Mouse (Mus musculus): Measurements from ENCODE around the gene Scn1b. TPM values are rescaled to one million over a fixed set of nuclear protein-coding genes. Genes with fewer than 3 reads are reported as not detected.

Gene Scn1b
- total RNA-seq, 4 experiments from 2014 or later = 14.2 to 27.2 (median 18.9) TPM

DNA sequence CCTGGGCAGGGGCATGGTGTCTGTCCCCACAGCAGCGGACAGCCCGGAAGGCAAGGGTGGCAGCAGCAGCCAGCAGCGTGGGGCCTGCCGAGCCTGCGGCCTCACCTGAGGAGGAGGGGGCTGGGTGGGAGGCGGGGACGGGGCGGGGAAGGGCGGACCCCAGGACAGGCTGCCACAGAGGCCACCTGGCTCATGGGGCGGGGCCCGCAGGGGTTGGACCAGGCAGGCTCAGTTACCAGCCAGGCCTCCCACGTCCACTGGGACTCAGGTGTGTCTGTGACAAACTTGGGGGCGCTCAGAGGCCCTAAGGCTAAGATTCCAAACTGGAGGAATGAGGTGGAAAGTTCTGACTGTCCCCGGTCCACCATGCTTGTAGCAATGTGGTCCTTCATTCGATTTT, 11.6 kb downstream of the Scn1b start, which contains the start of gene Hpn:
Gene Hpn, minus strand, starts transcription at position 109 of the 400 bp plus-strand sequence.
- DNase-seq = no peak

DNA sequence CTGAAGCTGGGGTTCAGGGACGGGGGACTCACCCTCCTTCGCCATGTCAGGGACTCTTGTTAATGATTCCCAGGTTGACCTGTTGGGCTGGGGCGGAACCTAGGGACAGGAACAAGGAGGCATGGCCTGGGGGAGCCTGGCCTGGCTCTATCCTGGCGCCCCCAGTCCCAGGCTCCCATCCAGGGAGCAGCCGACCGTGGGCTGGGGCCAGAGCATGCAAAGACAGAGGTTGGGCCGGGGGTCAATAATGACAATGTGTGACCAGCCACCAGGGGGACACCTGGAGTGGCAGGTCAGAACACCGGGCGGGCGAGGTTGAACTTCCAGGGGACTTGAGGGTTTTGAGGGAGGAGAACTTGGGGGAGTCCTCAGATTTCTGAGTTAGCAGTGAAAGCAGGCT, 12.2 kb downstream of the Scn1b start:
- DNase-seq = no peak

DNA sequence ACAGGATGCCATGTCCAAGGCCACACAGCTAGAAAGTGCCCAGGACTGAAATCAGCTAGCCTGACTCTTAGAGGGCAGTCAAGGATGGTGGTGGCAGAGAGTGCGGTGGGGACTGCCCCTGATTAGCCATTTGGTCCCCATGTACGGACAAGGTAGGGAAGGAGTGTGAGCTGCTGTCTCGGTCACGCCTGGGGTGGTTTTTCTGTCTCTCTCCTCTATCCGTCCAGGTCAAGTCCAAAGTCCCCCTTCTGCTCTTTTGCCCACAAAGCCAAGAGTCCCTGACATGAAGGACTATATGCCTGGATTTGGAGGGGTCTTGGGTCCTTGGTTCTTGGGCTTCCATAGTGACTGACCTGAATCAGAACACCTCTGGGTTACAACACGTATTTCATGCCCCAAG, 13.0 kb downstream of the Scn1b start:
- no peak for DNase-seq

DNA sequence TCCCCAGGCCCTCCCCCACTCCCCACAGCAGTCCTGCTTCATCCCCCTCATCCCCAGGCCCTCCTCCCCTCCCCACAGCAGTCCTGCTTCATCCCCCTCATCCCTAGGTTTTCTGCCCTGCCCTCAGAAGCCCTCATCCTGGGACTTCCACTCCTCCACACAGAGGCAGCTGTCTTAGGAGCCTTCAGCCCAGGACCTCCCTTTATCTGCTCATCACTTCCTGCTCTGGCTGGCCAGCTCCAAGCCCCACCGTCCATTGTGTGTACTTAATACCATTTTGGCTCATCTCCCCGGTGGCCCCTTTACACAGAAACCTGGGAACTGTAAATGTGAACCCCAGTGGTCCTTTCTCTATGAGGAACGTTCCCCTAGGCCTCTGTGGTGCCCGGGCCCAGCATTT, 14.8 kb downstream of the Scn1b start:
- DNase-seq = no peak

DNA sequence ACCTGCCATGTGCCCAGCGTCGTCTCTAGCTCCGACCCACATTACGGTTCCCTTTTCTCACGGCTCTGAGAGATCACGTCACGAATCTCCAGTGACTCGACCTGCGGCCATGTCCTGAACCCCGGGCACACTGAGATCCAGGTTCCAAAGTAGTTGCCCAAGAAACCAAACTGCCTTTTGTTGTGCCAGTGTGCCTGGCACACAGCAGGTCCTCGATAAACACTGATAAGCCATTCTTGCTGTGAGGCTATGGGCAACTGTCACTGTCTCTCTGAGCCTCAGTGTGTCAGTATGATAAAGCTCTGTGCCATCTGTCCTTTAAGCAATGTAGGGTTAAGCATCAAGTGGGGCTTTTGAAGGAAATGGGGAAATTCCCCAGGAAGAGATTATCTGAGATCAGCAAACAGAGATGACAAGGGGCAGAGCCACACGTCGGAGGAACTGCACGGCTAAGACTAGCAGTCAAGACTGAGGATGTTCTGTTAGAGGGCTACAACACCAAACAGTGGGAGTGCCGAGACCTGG, 15.9 kb downstream of the Scn1b start:
- no peak for DNase-seq

DNA sequence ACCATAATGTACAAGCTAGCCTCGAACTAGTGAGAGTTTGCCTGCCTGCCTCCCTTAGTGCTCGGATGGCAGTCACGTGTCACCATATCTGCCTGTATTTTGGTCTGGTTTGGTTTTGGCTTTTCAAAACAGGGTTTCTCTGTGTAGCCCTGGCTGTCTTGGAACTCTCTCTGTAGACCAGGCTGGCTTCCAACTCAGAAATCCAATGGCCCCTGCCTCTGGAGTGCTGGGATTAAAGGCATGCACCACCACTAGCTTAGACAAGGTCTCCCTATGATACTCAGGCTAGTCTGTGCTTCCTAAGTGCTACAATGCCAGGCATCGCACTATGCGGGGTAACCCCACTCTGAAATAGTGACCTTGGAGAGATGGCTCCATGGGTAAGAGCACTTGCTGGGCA, 17.0 kb downstream of the Scn1b start:
- DNase-seq = no peak

DNA sequence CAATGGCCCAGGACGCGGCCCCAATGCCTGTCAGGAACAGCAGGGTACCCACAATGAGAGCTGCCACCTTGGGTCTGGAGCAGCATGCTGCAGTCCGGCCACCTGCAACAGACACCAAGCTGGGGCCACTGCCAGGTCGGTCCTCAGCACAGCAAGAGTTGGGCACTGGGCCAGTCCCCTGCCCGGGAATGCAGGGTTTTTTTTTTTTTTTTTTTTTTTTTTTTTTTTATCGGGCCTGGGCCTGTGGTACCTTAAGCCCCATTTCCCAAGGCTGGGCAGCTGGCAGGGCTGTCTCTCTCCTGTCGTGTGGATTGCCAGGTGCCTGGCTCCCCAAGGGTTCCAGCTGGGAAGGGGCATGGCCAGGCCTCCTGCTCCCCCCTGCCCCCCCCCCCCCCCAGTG, 17.7 kb downstream of the Scn1b start:
- no peak for DNase-seq

DNA sequence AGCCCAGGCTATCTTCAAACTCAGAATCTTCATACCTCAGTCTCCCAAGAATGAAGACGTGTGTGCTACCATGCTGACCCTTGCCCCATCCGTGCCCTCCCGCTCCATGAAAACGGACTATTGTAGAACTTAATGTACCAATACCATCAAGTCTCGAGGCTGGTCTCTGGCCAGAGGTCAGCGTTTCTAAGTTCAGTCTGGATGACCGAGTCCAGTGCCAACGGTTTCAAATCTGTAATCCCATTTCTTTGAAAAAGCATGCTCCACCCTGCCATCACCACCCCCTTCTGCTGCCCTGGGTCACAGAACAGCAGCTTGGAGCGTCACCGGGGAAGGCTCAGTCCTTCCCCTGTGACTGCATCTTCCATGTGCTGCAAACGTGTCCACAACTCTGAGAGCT, 19.0 kb downstream of the Scn1b start:
- no peak for DNase-seq

DNA sequence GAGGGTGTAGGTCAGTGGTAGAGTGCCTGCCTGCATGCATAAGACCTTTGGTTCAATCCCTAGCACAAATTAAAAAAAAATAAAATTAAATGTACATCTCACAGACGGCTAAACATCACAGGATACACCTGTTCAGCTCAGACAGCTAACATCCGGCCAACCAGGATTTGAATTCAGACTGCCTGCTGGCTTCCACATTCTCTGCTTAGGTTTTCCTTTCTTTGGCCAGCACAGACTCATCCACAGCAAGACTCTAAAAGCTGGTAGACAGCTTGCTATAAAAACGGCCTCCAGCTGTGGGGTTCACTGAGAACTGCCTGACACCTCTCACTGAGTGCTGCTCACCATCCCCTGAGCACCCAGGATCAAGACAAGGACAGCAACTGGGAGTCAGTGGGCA, 20.6 kb downstream of the Scn1b start:
- no peak for DNase-seq

DNA sequence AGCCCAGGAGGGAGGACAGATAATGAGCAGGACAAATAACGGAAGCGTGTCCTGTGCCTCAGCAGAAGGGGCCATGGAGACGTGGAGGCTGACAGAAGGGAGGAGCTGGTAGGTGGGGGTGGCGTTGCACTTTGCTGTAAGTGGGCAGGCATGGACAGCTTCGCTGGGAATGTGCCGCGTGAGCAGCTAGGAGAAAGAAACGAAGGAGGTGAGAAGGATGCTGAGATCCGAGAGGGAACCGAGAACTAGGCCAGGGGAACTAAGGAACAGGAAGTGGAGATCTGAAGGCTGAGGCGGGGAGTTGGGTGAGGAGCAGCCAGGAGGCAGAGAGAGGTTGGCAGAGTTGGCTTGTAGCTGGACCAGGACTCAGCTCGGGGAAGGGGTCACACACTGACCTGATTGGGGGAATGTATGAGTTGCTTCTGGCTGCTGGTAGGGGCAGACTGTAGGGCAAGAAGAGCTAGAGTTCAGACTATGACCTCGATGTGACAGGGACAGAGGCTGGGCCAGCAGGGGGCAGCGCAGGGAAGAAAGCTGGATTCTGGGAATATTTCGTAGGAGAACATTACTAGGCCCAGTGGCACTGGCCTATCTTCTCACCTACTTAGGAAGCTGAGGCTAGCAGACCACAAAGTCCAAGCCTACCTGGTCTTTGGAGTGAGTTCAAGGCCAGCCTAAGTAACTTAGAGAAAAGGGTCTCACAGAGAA, 21.6 kb downstream of the Scn1b start:
- DNase-seq = no peak

DNA sequence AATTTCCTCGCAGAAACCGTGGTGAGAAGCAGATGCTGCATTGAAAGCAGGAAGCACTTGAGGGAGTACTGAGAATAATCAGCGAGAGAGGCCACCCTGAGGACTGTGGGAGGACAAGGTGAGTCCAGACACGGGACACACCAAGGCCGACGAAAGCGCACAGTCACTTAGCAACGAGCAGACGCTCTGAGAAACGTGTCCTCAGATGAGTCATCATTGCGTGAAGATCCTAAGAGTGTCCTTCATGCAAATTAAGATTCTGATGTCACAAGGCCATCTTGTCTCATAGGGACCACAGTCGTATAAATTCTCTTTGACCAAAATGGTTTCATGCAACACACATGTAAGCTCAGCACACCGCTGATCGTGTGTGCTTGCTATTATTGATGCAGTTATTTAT, 26.0 kb downstream of the Scn1b start:
- DNase-seq = peak; percentile 82

DNA sequence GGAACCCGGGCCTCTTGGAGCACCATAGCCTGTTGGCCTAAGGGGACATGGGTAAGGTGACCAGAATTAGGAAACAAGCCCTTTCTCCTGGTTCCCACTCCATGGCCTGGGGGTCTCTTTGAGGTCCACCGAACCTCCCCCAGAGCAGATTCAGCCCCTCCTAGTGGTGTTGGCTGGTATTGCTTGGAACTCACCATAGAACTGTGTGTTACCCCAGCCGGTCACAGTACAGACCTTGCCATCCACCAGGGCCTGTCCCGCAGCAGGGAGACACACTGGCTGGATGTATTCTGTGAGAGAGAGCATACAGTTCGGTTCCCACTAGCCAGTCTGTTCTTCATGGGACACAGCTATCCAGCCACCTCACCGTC, 27.2 kb downstream of the Scn1b start:
- no peak for DNase-seq

DNA sequence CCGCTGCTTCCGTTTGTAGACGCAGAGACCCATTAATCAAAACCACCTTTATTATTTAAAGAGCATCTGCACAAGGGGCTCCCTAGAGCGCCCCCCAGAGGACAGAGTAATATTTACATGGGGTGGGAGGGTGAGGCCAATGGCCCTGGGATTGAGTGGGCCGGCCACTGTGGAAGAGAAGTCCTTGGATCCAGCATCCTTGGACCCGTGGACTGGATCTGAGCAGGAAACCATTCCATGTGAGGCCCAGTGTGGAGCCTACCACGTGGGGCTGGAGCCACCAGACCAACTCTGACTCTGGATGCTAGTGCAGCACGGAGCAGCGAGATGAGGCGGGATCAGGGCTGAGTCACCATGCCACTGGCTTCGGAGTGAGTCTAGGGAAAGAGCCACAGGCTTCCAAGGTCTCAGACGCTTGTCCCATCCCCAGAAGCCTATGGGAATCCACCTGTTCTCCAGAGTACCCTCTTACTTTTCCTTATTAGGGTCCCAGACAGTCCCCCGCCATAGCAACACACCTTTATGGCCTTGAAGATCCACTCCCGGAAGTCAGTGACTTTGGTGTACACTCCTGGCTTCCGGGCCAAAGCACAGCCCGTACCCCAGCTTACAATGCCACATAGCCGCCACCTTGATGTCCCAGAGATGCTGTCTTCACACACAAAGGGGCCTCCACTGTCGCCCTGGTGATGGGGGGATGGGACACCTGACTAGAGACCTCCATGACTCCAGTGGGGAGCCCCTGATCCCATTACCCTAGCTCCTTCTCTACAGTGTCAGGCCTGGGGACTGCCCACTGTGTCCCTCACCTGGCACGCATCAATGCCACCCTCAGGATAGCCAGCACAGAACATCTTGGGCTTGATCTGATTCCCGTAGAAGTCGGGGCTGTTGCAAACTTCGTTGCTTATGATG, 27.8 kb downstream of the Scn1b start:
- DNase-seq = peak; percentile 72

DNA sequence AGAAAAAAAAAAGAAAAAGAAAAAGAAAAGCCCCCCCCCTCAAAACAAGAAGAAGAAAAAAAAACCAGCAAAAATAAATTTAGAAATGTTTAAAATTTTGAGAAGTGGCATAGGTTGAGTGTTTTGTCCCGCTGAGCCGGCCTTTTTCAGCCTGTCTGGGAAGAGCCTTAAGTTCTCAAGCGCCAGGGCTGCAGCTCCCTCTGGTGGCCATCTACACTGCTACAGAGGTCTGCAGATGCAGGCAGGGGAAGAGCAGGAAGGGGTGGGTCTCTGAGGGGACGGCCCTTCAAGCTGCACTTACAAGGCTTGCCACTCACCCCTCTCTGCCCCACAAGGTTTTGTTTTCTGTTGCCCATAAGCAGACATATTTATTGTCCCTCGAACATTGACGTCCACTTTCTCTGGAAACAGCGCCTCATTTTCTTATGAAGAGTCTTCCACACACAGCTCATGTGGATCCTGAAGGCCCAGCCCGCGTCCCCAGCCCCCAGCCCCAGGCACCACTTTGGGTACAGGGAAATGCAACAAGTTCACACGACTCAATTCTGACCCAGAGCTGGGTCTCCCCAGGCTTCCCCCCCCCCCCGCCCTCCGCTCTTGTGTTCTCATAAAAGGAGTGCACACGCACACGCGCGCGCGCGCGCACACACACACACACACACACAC, 29.1 kb downstream of the Scn1b start:
- peak; percentile 83 for DNase-seq

DNA sequence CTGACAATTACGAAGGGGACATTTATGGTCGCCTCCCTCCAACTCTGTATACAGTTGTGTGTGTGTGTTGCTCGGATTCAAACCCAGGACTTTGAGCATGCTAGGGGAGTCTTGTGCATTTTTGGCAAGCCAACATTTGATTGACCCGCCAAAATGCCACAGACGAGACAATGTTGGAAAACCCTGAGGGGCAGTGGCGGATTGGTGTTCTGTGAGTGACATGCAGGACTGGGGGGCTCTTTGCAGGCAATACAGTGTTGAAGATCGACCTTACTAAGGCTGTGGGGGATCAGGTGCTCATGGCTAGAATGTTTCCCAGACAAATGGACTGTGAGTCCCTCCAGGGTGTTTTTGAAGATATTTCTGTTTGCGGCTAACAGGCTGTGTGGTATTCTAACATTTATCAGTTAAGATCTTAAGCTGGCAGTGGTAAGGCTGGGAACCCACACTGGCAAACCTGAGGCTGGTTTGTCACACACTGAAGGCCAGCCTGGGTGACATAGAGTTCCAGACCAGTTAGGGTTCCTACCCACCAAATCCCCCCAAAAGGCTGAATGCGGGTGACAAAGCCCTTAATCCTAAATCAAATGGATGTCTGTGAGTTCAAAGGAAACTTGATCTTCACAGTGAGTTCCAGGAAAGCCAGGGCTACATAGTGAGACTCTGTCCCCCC, 29.8 kb downstream of the Scn1b start:
- no peak for DNase-seq

DNA sequence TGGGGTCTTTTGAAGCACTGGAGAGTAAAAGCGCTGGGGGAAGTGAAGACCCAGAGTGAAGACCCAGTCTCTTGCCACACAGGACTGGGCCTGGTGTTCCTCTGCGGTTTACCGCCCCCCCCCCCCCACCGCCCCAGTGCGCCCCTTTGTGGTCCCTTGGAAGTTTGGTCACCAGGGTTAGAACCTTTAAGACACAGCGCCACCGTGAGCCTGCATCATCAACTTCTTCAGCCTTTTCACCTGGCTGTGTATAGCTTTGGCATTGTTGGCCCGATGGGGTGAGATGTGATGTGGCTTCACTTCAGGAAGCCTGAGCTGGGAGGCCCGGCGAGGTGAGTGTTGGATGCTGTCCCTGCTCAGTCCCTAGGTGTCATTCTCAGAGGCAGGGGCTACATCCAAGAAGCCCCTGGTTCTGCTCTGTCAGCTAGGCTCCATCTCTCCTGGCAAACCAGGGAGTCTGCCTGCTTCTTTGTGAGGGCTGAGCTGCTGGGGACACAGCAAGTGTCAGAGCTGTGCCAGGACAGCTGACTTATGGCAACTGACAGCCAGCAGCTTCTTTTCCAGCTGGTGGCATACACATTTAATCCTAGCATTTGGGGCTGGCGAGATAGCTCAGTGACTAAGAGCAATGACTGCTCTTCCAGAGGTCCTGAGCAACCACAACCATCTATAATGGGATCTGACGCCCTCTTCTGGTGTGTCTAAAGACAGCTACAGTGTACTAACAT, 31.9 kb downstream of the Scn1b start:
- no peak for DNase-seq

DNA sequence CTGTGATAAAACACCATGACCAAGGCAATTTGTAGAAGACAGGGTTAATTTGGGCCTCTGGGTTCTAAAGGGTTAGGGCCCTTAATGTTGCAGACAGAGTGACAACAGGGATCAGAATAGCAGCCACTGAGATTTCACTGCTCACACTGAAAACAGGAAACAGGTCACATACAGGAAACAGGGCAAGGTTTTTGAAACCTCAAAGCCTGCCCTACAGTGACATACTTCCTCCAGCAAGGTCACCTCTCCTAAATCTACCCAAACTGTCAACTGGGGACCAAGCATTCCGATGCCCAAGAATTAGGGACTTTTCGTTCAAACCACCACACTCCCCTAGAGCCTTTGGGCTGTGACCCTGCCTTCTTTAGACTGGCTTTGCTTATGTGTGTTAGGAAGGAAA, 37.1 kb downstream of the Scn1b start:
- no peak for DNase-seq

DNA sequence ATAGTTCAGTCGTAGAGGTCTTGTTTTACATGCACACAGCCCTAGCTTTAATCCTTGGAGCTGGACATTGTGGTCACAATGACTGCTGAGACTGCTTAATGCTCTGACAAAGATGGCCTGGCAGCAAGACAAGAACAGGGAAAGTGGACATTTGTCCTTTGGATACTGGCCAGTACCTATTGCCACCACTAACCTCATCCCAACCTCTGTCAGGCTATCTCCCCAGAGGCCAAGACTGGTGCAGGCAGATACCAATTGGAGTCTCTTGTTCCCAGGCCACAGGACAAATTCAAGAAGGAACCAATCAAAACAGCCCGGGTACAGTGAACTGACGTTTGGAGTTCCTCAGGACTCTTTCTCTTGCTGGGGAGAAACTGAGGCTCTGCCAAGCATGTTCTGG, 38.6 kb downstream of the Scn1b start:
- DNase-seq = no peak

DNA sequence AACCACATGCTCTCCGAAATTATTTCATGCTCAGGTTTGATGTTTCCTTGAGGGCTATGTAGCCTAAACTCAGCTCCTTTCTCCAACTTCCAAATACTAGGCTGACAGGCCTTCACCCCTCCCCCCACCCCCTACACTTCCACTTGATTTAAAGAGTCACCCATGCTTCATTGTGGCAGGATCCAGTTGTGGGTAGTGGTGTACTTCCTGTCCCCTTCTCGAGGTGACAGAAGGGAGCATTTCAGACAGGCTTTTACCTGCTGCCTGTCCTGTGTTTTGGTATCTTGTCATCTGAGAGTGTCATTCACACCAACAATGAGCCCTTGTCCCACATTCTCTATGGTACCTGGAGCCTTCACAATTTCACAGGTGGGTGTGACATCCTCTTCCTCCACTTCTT, 39.5 kb downstream of the Scn1b start:
- DNase-seq = no peak

DNA sequence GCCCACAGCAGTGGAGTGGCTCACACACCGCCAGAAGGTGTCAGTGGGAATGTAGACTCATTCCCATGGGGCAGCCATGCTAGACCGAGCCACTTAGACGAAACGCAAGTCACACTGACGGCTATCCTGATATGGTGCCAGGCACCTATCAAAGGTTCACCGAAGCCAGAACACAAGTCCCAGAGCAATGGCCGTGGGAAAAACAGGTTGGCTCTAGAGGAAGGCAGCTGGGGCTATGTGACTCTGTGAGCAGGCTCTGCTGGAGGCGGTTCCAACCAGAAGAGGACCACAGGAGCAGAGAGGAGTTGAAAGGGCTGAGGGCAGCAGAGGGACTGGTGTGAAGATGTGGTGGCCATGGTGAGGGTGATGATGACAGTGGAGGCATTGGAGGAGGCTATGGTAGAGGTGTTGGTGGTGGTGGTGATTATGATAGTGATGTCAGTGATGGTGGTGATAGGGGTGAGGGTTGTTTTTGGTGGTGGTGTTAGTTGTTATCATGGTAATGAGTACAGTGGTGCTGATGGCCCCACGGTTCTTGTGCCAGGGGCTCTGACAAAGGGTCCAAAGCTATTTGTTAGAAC, 40.5 kb downstream of the Scn1b start:
- no peak for DNase-seq

DNA sequence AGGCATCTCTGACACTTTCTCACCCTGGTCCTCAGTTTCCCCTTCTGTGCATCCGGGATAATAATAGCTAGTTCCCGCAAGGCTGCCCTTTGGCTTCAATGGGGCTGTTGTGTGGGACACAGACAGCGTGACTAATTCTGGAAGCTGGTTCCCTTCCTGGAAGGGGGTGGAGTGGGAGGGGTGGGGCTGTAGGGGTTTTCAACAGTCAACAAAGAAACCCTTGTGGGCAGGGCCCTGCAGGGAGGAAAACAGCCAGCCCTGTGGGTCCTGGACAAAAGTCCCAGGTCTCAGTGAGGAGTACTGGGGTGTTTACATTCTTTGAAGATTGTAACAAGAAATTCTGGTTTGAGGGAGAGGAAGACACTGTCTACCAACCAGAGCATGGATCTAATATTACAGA, 41.6 kb downstream of the Scn1b start:
- DNase-seq = no peak

DNA sequence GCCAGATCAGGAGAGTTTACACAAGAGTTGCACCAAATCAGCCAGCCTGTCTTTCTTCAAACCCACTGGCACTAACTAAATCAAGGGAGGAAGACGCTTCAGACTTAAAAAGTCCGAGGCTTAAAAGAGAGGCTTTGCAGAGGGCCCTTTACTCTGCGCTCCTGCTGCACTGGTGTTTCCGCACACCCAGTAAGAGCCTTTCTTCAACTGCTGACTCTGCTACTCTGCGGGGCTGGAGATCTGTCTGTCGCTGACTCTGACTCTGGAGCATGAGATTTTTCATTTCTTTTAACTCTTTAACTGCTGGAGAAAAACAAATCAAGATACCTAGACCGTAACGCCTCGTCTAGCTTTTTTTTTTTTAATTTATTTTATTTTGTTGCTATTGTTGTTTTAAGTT, 42.7 kb downstream of the Scn1b start:
- DNase-seq = no peak

Measured in adrenal gland, adult 8-10 months (tissue).